Mouse (Mus musculus) hindbrain, embryonic 14.5 days (tissue): ENCODE measurements around the gene Zfp989. TPM values are rescaled to one million over a fixed set of nuclear protein-coding genes. Genes with fewer than 3 reads are reported as not detected.

Experiments
- polyA plus RNA-seq: library from polyadenylated mRNA; unstranded; fragments of >200 nt; fragmentation: Nextera tagmentation; extraction: Ambion mirVana; gene quantifications from 2 replicates; pipeline ENCODE4 v1.2.1, GENCODE M21; 2014

The Zfp989 gene
- polyA plus RNA-seq, 1 experiment from 2014 or later: 0.23 TPM

Other genes starting within 250 kb of the Zfp989 start
- not detected in 2 replicates for gene Gm21411, start 62.4 kb upstream of the Zfp989 start, polyA plus RNA-seq
- gene Rex2, start 49.9 kb downstream of the Zfp989 start, polyA plus RNA-seq: not detected in 2 replicates
- gene Zfp991, start 160.1 kb downstream of the Zfp989 start, polyA plus RNA-seq: 8.6 and 8.8 TPM in 2 replicates